Comparison of ENCODE assay signal across 8 mouse cellular contexts in genomic region chr1:11413894-11414556, GRCm38 (mm10). TPM values are rescaled to one million over a fixed set of nuclear protein-coding genes. Genes with fewer than 3 reads are reported as not detected.
A peak's percentile ranks its signal among the peaks of the same experiment; 100 is the strongest.
DNase-seq lines count a peak whose midpoint lies in the region; ATAC-seq and TF ChIP-seq lines count a peak whose summit lies in the region.

A830018L16Rik (plus strand) TSS chr1:11414105.

- peak; percentile 44 for DNase-seq in adrenal gland, adult 2 months
- peak; percentile 61 for DNase-seq in gastrocnemius, adult 2 months
- peak; percentile 77 for DNase-seq in hindbrain, embryonic 14.5 days (ENCODE audit: low spot score)
- peak; percentile 82 for DNase-seq in layer of hippocampus, postnatal 14 days (ENCODE audit: low spot score in 2 of 2)
- DNase-seq in retina, postnatal 1 day, result peak; percentile 84

- H3K4me1 ChIP-seq in cortical plate, adult 2 months (ENCODE audit: control insufficient read depth, insufficient read depth, low read length), result peaks cover 1% of the 10 kb centered on the region; the same call in 1 of the 2 replicates
- H3K4me1 ChIP-seq in hindbrain, embryonic 14.5 days (replicated peaks; ENCODE audit: control insufficient read depth, insufficient read depth, low read length), result peaks cover 4% of the 10 kb centered on the region; the same call in 1 of the 2 replicates
- H3K4me1 ChIP-seq in lung, embryonic 15.5 days, result peaks cover 5% of the 10 kb centered on the region; the same call in 1 of the 2 replicates

- H3K27ac ChIP-seq in cortical plate, adult 2 months (ENCODE audit: insufficient read depth, low read length), result peak within 1 kb of the TSS; percentile 71
- H3K27ac ChIP-seq in gastrocnemius, adult 2 months, result no peak within 1 kb of the TSS
- H3K27ac ChIP-seq in hindbrain, embryonic 14.5 days, result 0 out of 2 replicates have a peak within 1 kb of the TSS, but pooled peaks have one; percentile 29
- no peak within 1 kb of the TSS for H3K27ac ChIP-seq in lung, embryonic 15.5 days

- peak within 1 kb of the TSS; percentile 87 for H3K4me3 ChIP-seq in cortical plate, adult 2 months (ENCODE audit: insufficient read depth, low read length)
- H3K4me3 ChIP-seq in gastrocnemius, adult 2 months, result peak within 1 kb of the TSS; percentile 65
- H3K4me3 ChIP-seq in hindbrain, embryonic 14.5 days (replicated peaks; ENCODE audit: low read length), result peak within 1 kb of the TSS; percentile 48
- H3K4me3 ChIP-seq in lung, embryonic 15.5 days, result peak within 1 kb of the TSS; percentile 47

- peak; percentile 96 for ATAC-seq in hindbrain, embryonic 14.5 days (ENCODE audit: low FRiP score)
- peak; percentile 99 for ATAC-seq in lung, embryonic 15.5 days (ENCODE audit: borderline replicate concordance, extremely low read depth, low FRiP score, low TSS enrichment)
- ATAC-seq in activated CD4-positive, CD25-positive, alpha-beta regulatory T cell, adult 4 months, result no peak

- H3K4me2 ChIP-seq in hindbrain, embryonic 14.5 days (replicated peaks), result peak within 1 kb of the TSS; percentile 77
- H3K4me2 ChIP-seq in lung, embryonic 15.5 days, result peak within 1 kb of the TSS; percentile 95

- peaks cover 9% of the 10 kb centered on the region for H3K27me3 ChIP-seq in hindbrain, embryonic 14.5 days (ENCODE audit: control insufficient read depth, insufficient read depth, low read length)
- H3K27me3 ChIP-seq in lung, embryonic 15.5 days, result peaks cover 12% of the 10 kb centered on the region; the same call in 1 of the 2 replicates

- under 1% methylated on average over 50 of the region's 50 CpGs for WGBS in hindbrain, embryonic 14.5 days
- WGBS in lung, embryonic 15.5 days, result under 1% methylated on average over 50 of the region's 50 CpGs

- TF ChIP-seq POLR2A in cortical plate, adult 2 months (IDR thresholded peaks at IDR 0.05; ENCODE audit: extremely low read depth, insufficient read depth, low read length), result peak; percentile 76; the same call in 1 of the 2 replicates

- intact Hi-C loops in gastrocnemius, adult 2 months (cut with DNase I), result no loop called here

- no peak for TF ChIP-seq CTCF in cortical plate, adult 2 months (IDR thresholded peaks at IDR 0.05; ENCODE audit: extremely low read depth, insufficient read depth, low read length)
- TF ChIP-seq CTCF in gastrocnemius, adult 2 months (IDR thresholded peaks at IDR 0.05), result peak; percentile 44

- peak within 1 kb of the TSS; percentile 57 for H3K9ac ChIP-seq in hindbrain, embryonic 14.5 days
- peak within 1 kb of the TSS; percentile 37 for H3K9ac ChIP-seq in lung, embryonic 15.5 days

- no peaks in the 10 kb centered on the region for H3K9me3 ChIP-seq in hindbrain, embryonic 14.5 days (ENCODE audit: control insufficient read depth, low read length)
- no peaks in the 10 kb centered on the region for H3K9me3 ChIP-seq in lung, embryonic 15.5 days

- no peaks in the 10 kb centered on the region for H3K36me3 ChIP-seq in hindbrain, embryonic 14.5 days (replicated peaks; ENCODE audit: control insufficient read depth, insufficient read depth)
- no peaks in the 10 kb centered on the region for H3K36me3 ChIP-seq in lung, embryonic 15.5 days

RNA-seq across cellular contexts. Expression of gene A830018L16Rik, which starts in this region (rescaled TPM):
- 1 to 10 TPM; 2.2 to 4.6 TPM for total RNA-seq in adrenal gland, adult 2 months (2021)
- 4.0 TPM in 2 replicates for polyA plus RNA-seq in adrenal gland, adult 2 months (2012; rRNA removed)
- 30.6 and 32.6 TPM in 2 replicates for polyA plus RNA-seq in cortical plate, adult 2 months (2012; rRNA removed)
- not detected for total RNA-seq in gastrocnemius, adult 2 months (2021)
- polyA plus RNA-seq in hindbrain, embryonic 14.5 days (2014; fragmentation: Nextera tagmentation; extraction: Ambion mirVana), result 13.5 and 13.8 TPM in 2 replicates
- total RNA-seq in layer of hippocampus, postnatal 14 days (2021), result 10 to 100 TPM; 79.6 to 83.8 TPM
- 0.39 and 0.77 TPM in 2 replicates for polyA plus RNA-seq in lung, embryonic 15.5 days (2015; fragmentation: Nextera tagmentation; extraction: Ambion mirVana)
- not detected for polyA plus RNA-seq in activated CD4-positive, CD25-positive, alpha-beta regulatory T cell, adult 4 months (2017; shearing (Covaris generic))

Comparison
In these comparisons a context has a peak if more than half of its experiments do, and no peak if none do; other contexts are left out.
1. RNA of gene A830018L16Rik (total RNA-seq): 79.6 to 83.8 TPM in layer of hippocampus, postnatal 14 days; 2.2 to 4.6 TPM in adrenal gland, adult 2 months and not detected in gastrocnemius, adult 2 months; every median in the first group is over 10 times any median in the second.
2. Peak in DNase-seq and H3K4me3 ChIP-seq in gastrocnemius, adult 2 months; RNA of the gene not detected or under 1 TPM.
3. Peak in ATAC-seq, H3K4me3 ChIP-seq, H3K9ac ChIP-seq and H3K4me2 ChIP-seq in lung, embryonic 15.5 days; RNA of the gene not detected or under 1 TPM.
4. H3K27ac ChIP-seq: peak in cortical plate, adult 2 months (single experiment) and hindbrain, embryonic 14.5 days (single experiment); none in gastrocnemius, adult 2 months (single experiment) and lung, embryonic 15.5 days (single experiment).
5. Peak in every context shown above with its lines, with median percentiles within 50 percentile points of each other: DNase-seq and H3K4me3 ChIP-seq.